Mouse (Mus musculus) embryonic facial prominence, embryonic 13.5 days (tissue): Measurements from ENCODE around the gene Mrps26. TPM values are rescaled to one million over a fixed set of nuclear protein-coding genes. Genes with fewer than 3 reads are reported as not detected.
A peak's percentile ranks its signal among the peaks of the same experiment; 100 is the strongest.

Experiments
- ATAC-seq: fragments of 200-750 bp; cut with Nextera tagmentation; 2 replicates; pipeline ENCODE4 v1.8.0; 2017; ENCODE audit warnings: low read depth; ENCODE audit not compliant: insufficient number of reproducible peaks, insufficient read depth, low FRiP score, low TSS enrichment
- H3K27ac ChIP-seq: fragments of 300-500 bp; sonication (generic); 2 replicates; pipeline ENCODE4 v1.5.1; 2015; ENCODE audit warnings: moderate library complexity, mild to moderate bottlenecking, inconsistent platforms
- H3K27me3 ChIP-seq: fragments of 300-500 bp; sonication (generic); 2 replicates; pipeline ENCODE4 v1.6.1; 2015; ENCODE audit warnings: mild to moderate bottlenecking, inconsistent platforms
- H3K36me3 ChIP-seq: fragments of 300-500 bp; sonication (generic); 2 replicates; pipeline ENCODE4 v1.6.1; 2015; ENCODE audit warnings: mild to moderate bottlenecking, inconsistent platforms
- H3K4me1 ChIP-seq: fragments of 300-500 bp; sonication (generic); 2 replicates; pipeline ENCODE4 v1.6.1; 2015; ENCODE audit warnings: inconsistent platforms
- H3K4me2 ChIP-seq: fragments of 300-500 bp; sonication (generic); 2 replicates; pipeline ENCODE4 v1.6.1; 2015; ENCODE audit warnings: moderate library complexity, mild to moderate bottlenecking, inconsistent platforms
- H3K4me3 ChIP-seq: fragments of 300-500 bp; sonication (generic); 2 replicates; pipeline ENCODE4 v1.5.1; 2015; ENCODE audit warnings: mild to moderate bottlenecking, inconsistent platforms
- H3K9ac ChIP-seq: fragments of 300-500 bp; sonication (generic); 2 replicates; pipeline ENCODE4 v1.6.1; 2015; ENCODE audit warnings: mild to moderate bottlenecking, inconsistent platforms
- H3K9me3 ChIP-seq: fragments of 300-500 bp; sonication (generic); 2 replicates; pipeline ENCODE4 v1.6.1; 2016; ENCODE audit warnings: inconsistent platforms
- WGBS: fragments of 180-500 bp; shearing (Covaris S2); methylation state at CpG from one replicate; pipeline ENCODE4 v1.1.7; 2015; ENCODE audit warnings: mixed read lengths; 5-methylcytosine and 5-hydroxymethylcytosine counted together
- polyA plus RNA-seq: library from polyadenylated mRNA; unstranded; fragments of >200 nt; fragmentation: Nextera tagmentation; extraction: Ambion mirVana; gene quantifications from 2 replicates; pipeline ENCODE4 v1.2.1, GENCODE M21; 2015

The Mrps26 gene
- polyA plus RNA-seq, 1 experiment from 2014 or later, result 89.4 TPM

- H3K27ac ChIP-seq, result no peak overlapping the region
- H3K9me3 ChIP-seq, result no peaks in the 10 kb centered on the region
- H3K27me3 ChIP-seq, result no peaks in the 10 kb centered on the region
- H3K4me2 ChIP-seq, result no peak overlapping the region
- H3K4me1 ChIP-seq, result no peaks in the 10 kb centered on the region
- no peak for ATAC-seq
- H3K4me3 ChIP-seq, result no peak overlapping the region
- 93% methylated on average over 9 of the region's 9 CpGs for WGBS
- no peak overlapping the region for H3K9ac ChIP-seq
- H3K36me3 ChIP-seq, result peaks cover 95% of the 10 kb centered on the region
These were observed 23.3 kb upstream of the Mrps26 start for GRCm38 (mm10) chr2:130540266-130540665.

- Histone ChIP-seq H3K4me3 (no peak overlapping the region), H3K36me3 (peaks cover 99% of the 10 kb centered on the region), H3K27ac (no peak overlapping the region), H3K4me2 (no peak overlapping the region), H3K27me3 (no peaks in the 10 kb centered on the region), H3K4me1 (no peaks in the 10 kb centered on the region), H3K9me3 (no peaks in the 10 kb centered on the region), H3K9ac (no peak overlapping the region)
- no peak for ATAC-seq
- 89% methylated on average over 8 of the region's 8 CpGs for WGBS
These were observed 16.6 kb upstream of the Mrps26 start for GRCm38 (mm10) chr2:130546957-130547356.

GRCm38 (mm10) chr2:130554841-130555240 is 8.7 kb upstream of the Mrps26 start:
- no peak for ATAC-seq
- no peak overlapping the region for H3K9ac ChIP-seq
- H3K27me3 ChIP-seq, result no peaks in the 10 kb centered on the region
- H3K4me2 ChIP-seq, result no peak overlapping the region
- H3K36me3 ChIP-seq, result peaks cover 83% of the 10 kb centered on the region
- H3K27ac ChIP-seq, result no peak overlapping the region
- H3K4me3 ChIP-seq, result no peak overlapping the region
- WGBS, result 89% methylated on average over 7 of the region's 7 CpGs
- H3K4me1 ChIP-seq, result no peaks in the 10 kb centered on the region
- H3K9me3 ChIP-seq, result no peaks in the 10 kb centered on the region

GRCm38 (mm10) chr2:130556292-130556691 is 7.2 kb upstream of the Mrps26 start:
- Histone ChIP-seq H3K27ac (no peak overlapping the region), H3K9ac (no peak overlapping the region), H3K4me3 (no peak overlapping the region), H3K9me3 (no peaks in the 10 kb centered on the region), H3K4me2 (no peak overlapping the region), H3K27me3 (no peaks in the 10 kb centered on the region), H3K36me3 (peaks cover 68% of the 10 kb centered on the region), H3K4me1 (no peaks in the 10 kb centered on the region)
- ATAC-seq, result no peak
- WGBS, result 88% methylated on average over 1 of the region's 1 CpGs

GRCm38 (mm10) chr2:130557462-130557861 is 6.1 kb upstream of the Mrps26 start:
- peaks cover 56% of the 10 kb centered on the region for H3K36me3 ChIP-seq
- H3K4me1 ChIP-seq, result no peaks in the 10 kb centered on the region
- no peak overlapping the region for H3K27ac ChIP-seq
- H3K4me2 ChIP-seq, result no peak overlapping the region
- H3K9ac ChIP-seq, result no peak overlapping the region
- H3K4me3 ChIP-seq, result no peak overlapping the region
- WGBS, result 97% methylated on average over 2 of the region's 2 CpGs
- ATAC-seq, result no peak
- H3K27me3 ChIP-seq, result no peaks in the 10 kb centered on the region
- H3K9me3 ChIP-seq, result no peaks in the 10 kb centered on the region

GRCm38 (mm10) chr2:130558015-130558414 is 5.5 kb upstream of the Mrps26 start:
- Histone ChIP-seq H3K9ac (no peak overlapping the region), H3K27me3 (no peaks in the 10 kb centered on the region), H3K9me3 (no peaks in the 10 kb centered on the region), H3K27ac (no peak overlapping the region), H3K36me3 (peaks cover 51% of the 10 kb centered on the region), H3K4me2 (no peak overlapping the region), H3K4me1 (peaks cover 5% of the 10 kb centered on the region), H3K4me3 (no peak overlapping the region)
- WGBS, result 69% methylated on average over 2 of the region's 2 CpGs
- no peak for ATAC-seq

GRCm38 (mm10) chr2:130564063-130564462 is 521 bp downstream of the Mrps26 start:
- Histone ChIP-seq H3K36me3 (peaks cover 19% of the 10 kb centered on the region), H3K27ac (no peak overlapping the region; the same call in 1 of the 2 replicates), H3K4me2 (peak overlapping the region; percentile 94), H3K27me3 (no peaks in the 10 kb centered on the region), H3K9ac (peak overlapping the region; percentile 93), H3K4me3 (peak overlapping the region; percentile 95), H3K4me1 (peaks cover 20% of the 10 kb centered on the region), H3K9me3 (no peaks in the 10 kb centered on the region)
- WGBS, result under 1% methylated on average over 23 of the region's 23 CpGs
- no peak for ATAC-seq

- no peaks in the 10 kb centered on the region for H3K27me3 ChIP-seq
- peak overlapping the region; percentile 94 for H3K4me2 ChIP-seq
- 86% methylated on average over 8 of the region's 8 CpGs for WGBS
- no peaks in the 10 kb centered on the region for H3K9me3 ChIP-seq
- no peak overlapping the region for H3K27ac ChIP-seq
- peak overlapping the region; percentile 93 for H3K9ac ChIP-seq
- H3K4me3 ChIP-seq, result peak overlapping the region; percentile 95
- peaks cover 19% of the 10 kb centered on the region for H3K36me3 ChIP-seq
- no peak for ATAC-seq
- peaks cover 20% of the 10 kb centered on the region for H3K4me1 ChIP-seq
These were observed 1.4 kb downstream of the Mrps26 start for GRCm38 (mm10) chr2:130564983-130565382.

GRCm38 (mm10) chr2:130568921-130569320 is 5.4 kb downstream of the Mrps26 start:
- no peak overlapping the region for H3K9ac ChIP-seq
- H3K4me2 ChIP-seq, result no peak overlapping the region
- ATAC-seq, result no peak
- H3K27ac ChIP-seq, result no peak overlapping the region
- H3K4me3 ChIP-seq, result no peak overlapping the region
- peaks cover 19% of the 10 kb centered on the region for H3K36me3 ChIP-seq
- H3K27me3 ChIP-seq, result peaks cover 4% of the 10 kb centered on the region; the same call in 1 of the 2 replicates
- 64% methylated on average over 4 of the region's 4 CpGs for WGBS
- no peaks in the 10 kb centered on the region for H3K9me3 ChIP-seq
- H3K4me1 ChIP-seq, result peaks cover 14% of the 10 kb centered on the region

- Histone ChIP-seq H3K4me3 (no peak overlapping the region), H3K4me1 (peaks cover 7% of the 10 kb centered on the region), H3K9ac (no peak overlapping the region), H3K27ac (no peak overlapping the region), H3K4me2 (no peak overlapping the region), H3K9me3 (no peaks in the 10 kb centered on the region), H3K27me3 (peaks cover 10% of the 10 kb centered on the region), H3K36me3 (peaks cover 19% of the 10 kb centered on the region)
- ATAC-seq, result no peak
These were observed 6.4 kb downstream of the Mrps26 start for GRCm38 (mm10) chr2:130569926-130570325.

GRCm38 (mm10) chr2:130574960-130575359 is 11.4 kb downstream of the Mrps26 start:
- Histone ChIP-seq H3K4me3 (no peak overlapping the region), H3K9me3 (no peaks in the 10 kb centered on the region), H3K4me2 (no peak overlapping the region), H3K9ac (no peak overlapping the region), H3K4me1 (peaks cover 18% of the 10 kb centered on the region), H3K27ac (no peak overlapping the region), H3K27me3 (peaks cover 60% of the 10 kb centered on the region), H3K36me3 (no peaks in the 10 kb centered on the region)
- no peak for ATAC-seq
- WGBS, result 86% methylated on average over 5 of the region's 5 CpGs

GRCm38 (mm10) chr2:130575873-130576272 is 12.3 kb downstream of the Mrps26 start, which contains the start of gene Oxt:
Gene Oxt, plus strand, starts transcription at chr2:130576173.
- H3K27me3 ChIP-seq, result peaks cover 69% of the 10 kb centered on the region
- no peaks in the 10 kb centered on the region for H3K9me3 ChIP-seq
- no peaks in the 10 kb centered on the region for H3K36me3 ChIP-seq
- no peak within 1 kb of the TSS for H3K27ac ChIP-seq
- ATAC-seq, result no peak
- H3K4me2 ChIP-seq, result peak within 1 kb of the TSS; percentile 62
- H3K4me1 ChIP-seq, result peaks cover 27% of the 10 kb centered on the region
- WGBS, result 46% methylated on average over 9 of the region's 9 CpGs
- peak within 1 kb of the TSS; percentile 57 for H3K9ac ChIP-seq
- peak within 1 kb of the TSS; percentile 37 for H3K4me3 ChIP-seq
